In the genomic region with DNA sequence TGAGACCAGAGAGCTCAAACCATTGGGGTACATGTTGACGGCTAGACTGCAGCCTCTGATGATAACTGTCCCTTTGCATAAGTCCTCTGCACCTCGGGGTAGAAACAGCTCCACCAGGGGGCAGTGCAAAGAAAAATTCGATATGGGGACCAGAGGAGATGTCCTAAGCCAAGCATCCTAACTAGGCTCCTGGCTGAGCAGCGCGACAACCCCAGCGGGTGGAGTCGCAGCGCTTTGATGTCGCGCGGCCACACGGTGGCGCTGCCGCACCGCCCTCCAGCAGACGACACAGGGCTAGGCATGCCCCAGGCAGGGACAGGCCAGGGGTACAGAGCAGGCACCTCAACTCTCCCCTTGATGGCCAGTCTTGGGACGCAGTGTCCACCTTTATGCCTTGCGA, we compare ENCODE assay signal across 8 mouse cellular contexts.
DNase-seq lines count a peak whose midpoint lies in the region; ATAC-seq and TF ChIP-seq lines count a peak whose summit lies in the region.

No protein-coding gene starts in this region.

- H3K9me3 ChIP-seq in G1E (replicated peaks): peaks cover 20% of the 10 kb centered on the region
- H3K9me3 ChIP-seq in hindbrain, embryonic 11.5 days (ENCODE audit: control insufficient read depth, low read length): no peaks in the 10 kb centered on the region
- H3K9me3 ChIP-seq in lung, postnatal 0 days (ENCODE audit: low read length): no peaks in the 10 kb centered on the region

- H3K4me1 ChIP-seq in G1E (ENCODE audit: insufficient read depth, low read depth, low read length): peaks cover 2% of the 10 kb centered on the region; the same call in 1 of the 2 replicates
- peaks cover 2% of the 10 kb centered on the region for H3K4me1 ChIP-seq in hindbrain, embryonic 11.5 days (replicated peaks; ENCODE audit: control insufficient read depth, insufficient read depth, low read length)
- no peaks in the 10 kb centered on the region for H3K4me1 ChIP-seq in lung, postnatal 0 days (ENCODE audit: insufficient read depth, low read depth, low read length)

- no peak overlapping the region for H3K27ac ChIP-seq in hindbrain, embryonic 11.5 days (ENCODE audit: low read depth, low read length)
- no peak overlapping the region for H3K27ac ChIP-seq in lung, postnatal 0 days (ENCODE audit: low read length)

- 3% methylated on average over 18 of the region's 18 CpGs for WGBS in hindbrain, embryonic 11.5 days
- 3% methylated on average over 18 of the region's 18 CpGs for WGBS in lung, postnatal 0 days

- H3K4me2 ChIP-seq in hindbrain, embryonic 11.5 days (replicated peaks; ENCODE audit: low read depth, low read length): no peak overlapping the region
- H3K4me2 ChIP-seq in lung, postnatal 0 days (replicated peaks; ENCODE audit: low read depth, low read length): no peak overlapping the region

- no peaks in the 10 kb centered on the region for H3K36me3 ChIP-seq in G1E (replicated peaks)
- no peaks in the 10 kb centered on the region for H3K36me3 ChIP-seq in hindbrain, embryonic 11.5 days (ENCODE audit: control insufficient read depth, insufficient read depth, low read length)
- H3K36me3 ChIP-seq in lung, postnatal 0 days (ENCODE audit: insufficient read depth, low read length): no peaks in the 10 kb centered on the region

- peak overlapping the region; percentile 39 for H3K4me3 ChIP-seq in G1E (ENCODE audit: low read depth, low read length)
- no peak overlapping the region for H3K4me3 ChIP-seq in hindbrain, embryonic 11.5 days (ENCODE audit: low read depth, low read length)
- H3K4me3 ChIP-seq in lung, postnatal 0 days (ENCODE audit: low read depth, low read length): no peak overlapping the region

- peaks cover 10% of the 10 kb centered on the region; the same call in 1 of the 2 replicates for H3K27me3 ChIP-seq in G1E (ENCODE audit: insufficient read depth, low read length)
- H3K27me3 ChIP-seq in hindbrain, embryonic 11.5 days (ENCODE audit: control insufficient read depth, insufficient read depth, low read length): no peaks in the 10 kb centered on the region
- H3K27me3 ChIP-seq in lung, postnatal 0 days (replicated peaks; ENCODE audit: insufficient read depth, low read length): 0 out of 2 replicates have a peak, but pooled peaks cover 4% of the 10 kb centered on the region

- ATAC-seq in G1E (ENCODE audit: extremely low read depth, insufficient number of reproducible peaks, low FRiP score, poor library complexity, severe bottlenecking): no peak
- peak; percentile 93 for ATAC-seq in hindbrain, embryonic 11.5 days (ENCODE audit: low FRiP score)
- ATAC-seq in lung, postnatal 0 days: peak; percentile 94

- no peak for TF ChIP-seq EP300 in lung, postnatal 0 days (IDR thresholded peaks at IDR 0.05)

- no peak overlapping the region for H3K9ac ChIP-seq in hindbrain, embryonic 11.5 days (ENCODE audit: low read depth, low read length)
- H3K9ac ChIP-seq in lung, postnatal 0 days (replicated peaks; ENCODE audit: low read depth): no peak overlapping the region

- DNase-seq in G1E (ENCODE audit: low spot score): peak; percentile 64
- peak; percentile 93 for DNase-seq in cerebellum, adult 9-10 months
- DNase-seq in frontal cortex, adult 2 months (ENCODE audit: extremely low spot score in 1 of 2, low spot score in 1 of 2): peak; percentile 62 to 90
- DNase-seq in hindbrain, embryonic 11.5 days (ENCODE audit: low spot score): peak; percentile 91
- DNase-seq in layer of hippocampus, postnatal 10 days (ENCODE audit: low spot score in 2 of 2): peak; percentile 84 to 91
- peak; percentile 80 for DNase-seq in lung, postnatal 0 days (ENCODE audit: low spot score)
- peak; percentile 81 for DNase-seq in ovary, postnatal 36 days (ENCODE audit: low spot score)
- DNase-seq in thymus, postnatal 25 days: peak; percentile 89

- peak; percentile 72 for TF ChIP-seq CTCF in G1E (IDR thresholded peaks at IDR 0.05; ENCODE audit: low read depth, low read length)
- TF ChIP-seq CTCF in lung, postnatal 0 days (IDR thresholded peaks at IDR 0.05): peak; percentile 99
